Mouse (Mus musculus): ENCODE measurements at regions not wholly inside any gene's neighbourhood (a gene's known extent, or its start where the extent isn't known, plus 50 kb on each side); places are given as distances from the start of the nearest gene placed in this dataset.

DNA sequence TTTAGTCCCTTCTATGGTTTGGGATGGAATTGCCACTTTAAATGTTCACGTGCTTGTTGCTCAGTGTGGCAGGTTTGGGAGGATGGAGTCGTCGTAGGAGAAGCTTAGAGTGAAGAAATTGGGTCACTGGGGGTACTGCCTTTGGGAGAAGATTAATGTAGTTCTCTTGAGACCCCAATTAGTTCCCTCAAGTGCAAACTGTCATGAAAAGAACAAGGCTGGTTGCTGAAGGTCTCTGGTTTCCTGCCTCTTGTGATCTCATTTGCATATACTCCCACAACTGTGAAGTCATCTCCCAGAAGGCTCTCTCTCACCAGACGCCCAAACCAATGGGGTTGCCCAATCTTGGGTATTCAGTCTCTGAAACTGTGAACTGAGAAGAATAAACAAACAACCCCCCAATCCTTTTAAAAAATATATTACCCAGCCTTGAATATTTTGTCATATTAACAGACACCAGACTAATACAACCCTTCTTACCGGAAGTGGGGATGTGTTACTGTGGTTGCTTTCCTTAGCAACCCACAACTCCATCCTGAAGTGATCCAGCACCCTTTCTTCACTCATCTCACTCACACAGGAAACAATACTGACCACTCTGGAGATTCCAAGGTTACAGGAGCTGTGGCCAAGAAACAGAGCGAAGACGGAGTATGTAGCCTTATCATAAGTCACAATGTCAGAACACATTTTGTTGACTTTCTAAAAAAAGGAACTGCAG, 153.2 kb upstream of the Fndc3a start:
- no peak overlapping the region for H3K4me3 ChIP-seq (ENCODE audit: insufficient read depth, low read length)
- H3K27ac ChIP-seq (ENCODE audit: insufficient read depth, low read length), result no peak overlapping the region
- no peaks in the 10 kb centered on the region for H3K4me1 ChIP-seq (ENCODE audit: control insufficient read depth, insufficient read depth, low read length)
- TF ChIP-seq CTCF (IDR thresholded peaks at IDR 0.05; ENCODE audit: borderline replicate concordance, insufficient read depth, low read length) (no peak), POLR2A (IDR thresholded peaks at IDR 0.05; ENCODE audit: low read depth, low read length) (no peak)

DNA sequence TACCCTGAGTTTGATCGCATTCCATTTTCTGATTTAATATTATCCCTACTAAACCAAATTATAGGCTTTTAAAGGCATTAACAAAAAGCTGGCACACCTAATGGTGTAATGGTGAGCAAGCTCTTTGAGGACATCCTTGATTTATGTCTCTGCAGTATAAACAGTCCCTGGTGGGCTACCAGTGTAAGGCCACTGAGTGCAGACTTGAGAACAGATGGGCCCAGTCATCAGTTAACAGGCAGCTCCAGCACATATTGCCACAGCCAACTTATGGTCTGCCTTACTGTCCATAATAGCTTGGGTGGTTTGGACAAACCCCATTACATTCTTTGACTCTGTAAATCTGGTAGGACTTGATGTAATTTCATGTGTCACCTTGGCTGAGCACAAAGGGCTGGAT, 144.4 kb upstream of the Fndc3a start:
- Histone ChIP-seq H3K4me1 (ENCODE audit: control insufficient read depth, insufficient read depth, low read length) (peaks cover 3% of the 10 kb centered on the region; the same call in 1 of the 2 replicates), H3K4me3 (ENCODE audit: insufficient read depth, low read length) (no peak overlapping the region), H3K27ac (ENCODE audit: insufficient read depth, low read length) (no peak overlapping the region)
- TF ChIP-seq POLR2A (IDR thresholded peaks at IDR 0.05; ENCODE audit: low read depth, low read length) (no peak), CTCF (IDR thresholded peaks at IDR 0.05; ENCODE audit: borderline replicate concordance, insufficient read depth, low read length) (no peak)

DNA sequence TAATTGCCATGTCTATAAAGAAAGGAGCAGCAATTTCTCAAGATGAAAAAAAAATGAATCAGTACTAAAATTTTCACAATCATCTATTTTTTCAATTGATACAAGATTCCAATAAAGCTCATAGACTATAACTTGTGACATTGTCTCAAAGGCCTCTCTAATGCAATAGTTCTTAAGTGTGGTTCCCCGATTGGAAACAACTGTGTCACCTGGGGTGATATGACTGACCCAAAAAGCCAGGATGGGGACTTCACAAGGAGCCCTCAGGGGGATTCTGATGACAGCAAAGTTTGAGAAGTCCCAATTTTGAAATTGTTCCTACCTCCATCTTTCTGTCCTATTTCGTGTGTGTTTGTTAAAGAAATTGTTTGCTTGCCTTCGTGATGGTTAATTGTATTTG, 143.3 kb upstream of the Fndc3a start:
- Histone ChIP-seq H3K4me1 (ENCODE audit: control insufficient read depth, insufficient read depth, low read length) (peaks cover 3% of the 10 kb centered on the region; the same call in 1 of the 2 replicates), H3K4me3 (ENCODE audit: insufficient read depth, low read length) (no peak overlapping the region), H3K27ac (ENCODE audit: insufficient read depth, low read length) (no peak overlapping the region)
- TF ChIP-seq CTCF (IDR thresholded peaks at IDR 0.05; ENCODE audit: borderline replicate concordance, insufficient read depth, low read length) (no peak), POLR2A (IDR thresholded peaks at IDR 0.05; ENCODE audit: low read depth, low read length) (no peak)

DNA sequence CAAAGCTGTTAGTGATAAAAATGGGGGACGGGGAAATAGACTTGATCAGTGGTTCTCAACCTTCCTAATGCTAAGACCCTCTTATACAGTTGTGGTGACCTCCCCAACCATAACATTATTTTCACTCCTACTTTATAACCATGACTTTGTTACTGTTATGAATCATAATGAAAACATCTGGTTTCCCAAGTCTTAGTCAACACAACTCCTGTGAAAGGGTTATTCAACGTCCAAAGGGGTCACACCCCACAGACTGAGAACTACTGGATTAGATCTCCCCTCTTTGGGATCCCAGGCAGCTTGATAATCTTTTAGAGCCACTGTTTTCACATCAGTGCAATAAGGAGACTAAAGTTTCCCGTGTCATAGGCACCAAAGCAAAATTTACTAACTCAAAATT, 141.1 kb upstream of the Fndc3a start:
- H3K4me3 ChIP-seq (ENCODE audit: insufficient read depth, low read length), result no peak overlapping the region
- H3K4me1 ChIP-seq (ENCODE audit: control insufficient read depth, insufficient read depth, low read length), result peaks cover 3% of the 10 kb centered on the region; the same call in 1 of the 2 replicates
- TF ChIP-seq POLR2A (IDR thresholded peaks at IDR 0.05; ENCODE audit: low read depth, low read length) (no peak), CTCF (IDR thresholded peaks at IDR 0.05; ENCODE audit: borderline replicate concordance, insufficient read depth, low read length) (no peak)

DNA sequence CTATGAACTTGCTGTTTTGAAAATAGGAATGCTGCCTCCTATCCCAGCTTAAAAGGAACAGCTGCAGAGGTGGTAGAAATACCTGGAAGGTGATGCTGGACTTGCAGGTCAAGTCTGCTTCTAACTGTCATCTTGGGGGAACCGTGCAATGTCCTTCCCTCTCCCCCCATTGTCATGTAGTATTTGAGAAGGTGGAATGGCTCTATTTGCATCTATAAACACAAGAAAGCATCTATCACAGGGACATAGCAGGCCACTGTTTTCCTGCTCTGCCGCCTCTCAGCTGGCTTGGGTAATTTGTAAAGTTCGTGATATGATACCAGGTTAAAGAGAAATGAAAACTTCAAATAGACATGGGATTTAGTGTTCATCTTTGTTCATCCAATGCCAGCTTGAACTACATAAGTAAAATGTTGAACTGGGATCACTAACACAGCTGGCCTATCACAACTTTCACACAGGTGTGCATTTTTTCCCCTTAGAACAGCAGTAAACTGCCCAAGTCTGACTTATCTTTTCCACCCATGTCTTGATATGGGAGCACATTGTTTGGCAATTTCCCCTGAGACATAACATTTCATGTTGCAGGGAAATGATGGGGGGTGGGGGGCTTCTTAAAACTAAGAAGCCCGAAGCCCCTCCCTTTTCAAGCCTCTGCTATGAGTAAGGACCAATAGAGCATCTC, 138.6 kb upstream of the Fndc3a start:
- H3K27ac ChIP-seq (ENCODE audit: insufficient read depth, low read length), result no peak overlapping the region
- peaks cover 3% of the 10 kb centered on the region; the same call in 1 of the 2 replicates for H3K4me1 ChIP-seq (ENCODE audit: control insufficient read depth, insufficient read depth, low read length)
- H3K4me3 ChIP-seq (ENCODE audit: insufficient read depth, low read length), result no peak overlapping the region
- TF ChIP-seq POLR2A (IDR thresholded peaks at IDR 0.05; ENCODE audit: low read depth, low read length) (no peak), CTCF (IDR thresholded peaks at IDR 0.05; ENCODE audit: borderline replicate concordance, insufficient read depth, low read length) (no peak)

More for the DNA sequence above, 141.1 kb upstream of the Fndc3a start:
- peak overlapping the region; percentile 80 for H3K27ac ChIP-seq (ENCODE audit: insufficient read depth, low read length)

DNA sequence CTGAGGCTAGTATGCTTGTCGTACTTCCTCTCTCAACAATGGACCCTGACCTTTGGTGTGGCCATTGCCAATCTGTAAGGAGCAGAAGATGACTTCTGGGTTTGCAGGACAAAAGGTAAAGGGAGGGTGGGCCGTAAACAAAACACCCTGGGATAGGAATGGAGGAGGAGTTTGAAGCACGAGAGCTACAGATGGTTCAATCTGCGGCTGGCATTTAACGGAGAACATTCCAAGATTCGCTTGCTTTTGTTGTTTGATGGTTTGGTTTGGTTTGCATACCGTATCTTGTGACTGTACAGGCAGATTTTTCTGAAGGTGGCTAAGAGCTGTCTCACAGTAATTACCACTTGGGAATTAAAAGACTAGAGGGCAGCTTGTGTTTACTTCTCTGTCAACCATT, 137.7 kb upstream of the Fndc3a start:
- H3K4me3 ChIP-seq (ENCODE audit: insufficient read depth, low read length), result no peak overlapping the region
- peaks cover 3% of the 10 kb centered on the region; the same call in 1 of the 2 replicates for H3K4me1 ChIP-seq (ENCODE audit: control insufficient read depth, insufficient read depth, low read length)
- H3K27ac ChIP-seq (ENCODE audit: insufficient read depth, low read length), result no peak overlapping the region
- TF ChIP-seq POLR2A (IDR thresholded peaks at IDR 0.05; ENCODE audit: low read depth, low read length) (no peak), CTCF (IDR thresholded peaks at IDR 0.05; ENCODE audit: borderline replicate concordance, insufficient read depth, low read length) (no peak)

DNA sequence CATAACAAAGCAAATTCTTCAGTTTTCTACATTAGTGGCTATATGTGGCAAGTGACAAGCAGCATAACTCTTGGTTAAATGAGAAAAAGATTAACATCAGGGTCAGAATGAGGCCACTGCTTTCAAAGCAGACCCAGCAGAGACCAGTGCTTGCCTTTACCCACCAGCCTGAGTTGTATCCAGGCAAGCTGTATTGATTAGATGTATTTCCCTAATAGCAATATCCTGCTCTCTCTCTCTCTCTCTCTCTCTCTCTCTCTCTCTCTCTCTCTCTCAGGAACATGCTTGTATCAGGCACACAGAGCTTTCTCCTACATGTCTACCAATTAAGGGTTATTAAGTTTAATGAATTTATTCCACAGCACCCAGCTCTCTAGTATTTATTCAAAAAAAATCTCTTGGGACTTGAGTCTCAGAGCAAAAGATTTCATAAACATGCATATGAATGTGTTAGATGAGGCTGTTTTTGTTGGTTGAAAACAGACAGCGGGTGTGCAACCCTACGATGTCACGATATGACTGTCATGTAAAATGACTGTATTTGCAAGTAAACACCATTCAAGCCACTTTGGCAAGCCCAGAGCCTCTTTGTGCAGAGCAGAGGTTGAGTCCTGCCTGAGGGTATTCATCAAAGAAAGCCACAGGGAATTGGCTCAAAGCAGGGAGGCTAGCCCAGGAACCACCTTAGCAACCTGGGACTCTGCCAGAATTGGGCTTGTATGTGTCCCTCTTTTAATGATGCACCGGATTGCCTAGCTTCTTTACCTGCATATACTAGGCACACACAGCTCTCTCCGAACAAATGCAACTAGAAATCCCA, 136.0 kb upstream of the Fndc3a start:
- Histone ChIP-seq H3K27ac (ENCODE audit: insufficient read depth, low read length) (no peak overlapping the region), H3K4me1 (ENCODE audit: control insufficient read depth, insufficient read depth, low read length) (peaks cover 3% of the 10 kb centered on the region; the same call in 1 of the 2 replicates), H3K4me3 (ENCODE audit: insufficient read depth, low read length) (no peak overlapping the region)
- TF ChIP-seq CTCF (IDR thresholded peaks at IDR 0.05; ENCODE audit: borderline replicate concordance, insufficient read depth, low read length) (no peak), POLR2A (IDR thresholded peaks at IDR 0.05; ENCODE audit: low read depth, low read length) (no peak)

DNA sequence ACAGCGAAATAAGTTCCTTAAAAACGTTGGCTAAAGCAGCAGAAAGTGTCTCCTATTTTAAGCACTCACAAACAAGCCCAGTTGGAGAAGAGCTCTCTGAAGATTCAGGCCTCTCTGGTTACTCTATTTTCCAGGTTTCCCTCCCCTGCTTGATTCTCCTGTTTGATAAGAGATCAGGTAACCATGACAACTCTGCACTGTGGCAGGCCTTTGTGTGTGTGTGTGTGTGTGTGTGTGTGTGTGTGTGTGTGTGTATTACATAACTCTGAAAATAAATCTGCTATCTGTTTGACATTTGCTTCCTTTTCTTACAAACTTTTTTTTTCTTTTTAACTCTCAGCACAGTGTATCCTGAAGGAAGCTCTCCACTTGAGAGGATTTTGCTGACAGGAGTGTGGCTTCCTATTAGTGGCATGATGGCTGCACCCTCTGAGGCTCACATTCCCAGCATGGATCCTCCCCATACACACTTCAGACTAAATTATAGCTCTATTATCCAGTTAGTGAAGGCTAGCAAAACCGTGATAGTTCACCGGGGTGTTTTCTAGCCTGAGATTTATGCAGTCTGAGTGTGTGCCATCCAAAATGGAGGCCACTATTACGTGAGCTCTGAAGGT, 135.1 kb upstream of the Fndc3a start:
- no peaks in the 10 kb centered on the region for H3K4me1 ChIP-seq (ENCODE audit: control insufficient read depth, insufficient read depth, low read length)
- no peak overlapping the region for H3K4me3 ChIP-seq (ENCODE audit: insufficient read depth, low read length)
- H3K27ac ChIP-seq (ENCODE audit: insufficient read depth, low read length), result no peak overlapping the region
- TF ChIP-seq POLR2A (IDR thresholded peaks at IDR 0.05; ENCODE audit: low read depth, low read length), result no peak
- no peak for TF ChIP-seq CTCF (IDR thresholded peaks at IDR 0.05; ENCODE audit: borderline replicate concordance, insufficient read depth, low read length)

DNA sequence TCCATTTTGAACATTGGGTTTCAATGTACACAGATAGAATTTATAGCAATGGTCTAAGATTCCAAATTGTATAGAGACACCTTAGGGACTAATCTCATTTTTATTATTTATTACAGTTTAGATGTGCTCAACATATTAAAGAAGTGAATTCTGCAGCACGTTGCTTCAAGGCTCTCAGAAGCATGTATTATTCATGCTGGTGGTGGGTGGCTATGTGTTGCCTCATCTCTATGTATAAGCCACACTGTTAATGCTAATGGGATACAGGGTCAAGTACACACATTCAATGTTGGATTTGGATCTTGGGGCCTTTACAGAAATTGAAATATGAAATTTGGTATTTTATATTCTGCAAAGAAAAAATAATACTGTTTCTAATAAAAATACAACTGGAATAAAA, 131.9 kb upstream of the Fndc3a start:
- Histone ChIP-seq H3K27ac (ENCODE audit: insufficient read depth, low read length) (no peak overlapping the region), H3K4me3 (ENCODE audit: insufficient read depth, low read length) (no peak overlapping the region), H3K4me1 (ENCODE audit: control insufficient read depth, insufficient read depth, low read length) (no peaks in the 10 kb centered on the region)
- no peak for TF ChIP-seq POLR2A (IDR thresholded peaks at IDR 0.05; ENCODE audit: low read depth, low read length)
- no peak for TF ChIP-seq CTCF (IDR thresholded peaks at IDR 0.05; ENCODE audit: borderline replicate concordance, insufficient read depth, low read length)
